Mouse (Mus musculus) liver, embryonic 11.5 days (tissue): ENCODE results near the gene Fam78a. TPM values are rescaled to one million over a fixed set of nuclear protein-coding genes. Genes with fewer than 3 reads are reported as not detected.

ENCODE experiments used
- microRNA-seq: library from miRNA; unstranded; fragments of <30 nt; microRNA quantifications from one replicate; pipeline ENCODE4, GENCODE M21; 2017; ENCODE audit warnings: borderline number of aligned reads
- polyA plus RNA-seq: library from polyadenylated mRNA; unstranded; fragments of >200 nt; fragmentation: Nextera tagmentation; extraction: Ambion mirVana; gene quantifications from 2 replicates; pipeline ENCODE4 v1.2.1, GENCODE M21; 2014

The Fam78a gene
- polyA plus RNA-seq, 1 experiment from 2014 or later, result 19.2 TPM

Small RNA genes lying within 50 kb of the gene (microRNA-seq; reads per million reads assigned to microRNA genes)
- gene Mir7674, result 1.8 reads per million

Other genes starting within 250 kb of the Fam78a start
- gene Fibcd1, start 238.9 kb downstream of the Fam78a start, polyA plus RNA-seq, result 0.04 and 0.14 TPM in 2 replicates
- gene Lamc3, start 197.6 kb downstream of the Fam78a start, polyA plus RNA-seq, result 0.26 and 0.48 TPM in 2 replicates
- 14.8 and 15.6 TPM in 2 replicates for gene Aif1l, start 134.7 kb downstream of the Fam78a start, polyA plus RNA-seq
- gene Nup214, start 110.4 kb downstream of the Fam78a start, polyA plus RNA-seq, result 88.0 and 90.6 TPM in 2 replicates
- 5.3 TPM in 2 replicates for gene Plpp7, start 10.7 kb upstream of the Fam78a start, polyA plus RNA-seq
- gene Prrc2b, start 66.2 kb upstream of the Fam78a start, polyA plus RNA-seq, result 37.8 and 48.1 TPM in 2 replicates
- 35.7 and 37.1 TPM in 2 replicates for gene Pomt1, start 151.7 kb upstream of the Fam78a start, polyA plus RNA-seq
- 57.3 and 59.5 TPM in 2 replicates for gene Uck1, start 175.3 kb upstream of the Fam78a start, polyA plus RNA-seq
- 18.8 and 19.7 TPM in 2 replicates for gene Golga2, start 202.5 kb upstream of the Fam78a start, polyA plus RNA-seq
- 369 and 385 TPM in 2 replicates for gene Swi5, start 203.2 kb upstream of the Fam78a start, polyA plus RNA-seq